Mouse (Mus musculus): ENCODE results near the gene Ube2c. TPM values are rescaled to one million over a fixed set of nuclear protein-coding genes. Genes with fewer than 3 reads are reported as not detected.

The Ube2c gene
- total RNA-seq, 1 experiment: 159 TPM

GRCm38 (mm10) chr2:164800252-164801004 is 30.7 kb downstream of the Ube2c start:
- no peak overlapping the region for H3K9ac ChIP-seq (ENCODE audit: insufficient read depth, low read depth, low read length, poor library complexity, severe bottlenecking)
- in situ Hi-C loops (cut with MboI; ENCODE audit: low sequenced_read_pairs in 2 of 2, unreplicated experiment in 2 of 2): no loop called here
- H3K36me3 ChIP-seq (ENCODE audit: control insufficient read depth, insufficient read depth, low read length, poor library complexity, severe bottlenecking): peaks cover 26% of the 10 kb centered on the region
- H3K4me3 ChIP-seq (ENCODE audit: insufficient read depth in 1 of 2, low read depth in 1 of 2, low read length in 2 of 2, poor library complexity in 1 of 2, severe bottlenecking in 1 of 2): no peak overlapping the region
- peaks cover 0 to 7% of the 10 kb centered on the region in 2 experiments; a peak in 1 of 4 replicates for H3K4me1 ChIP-seq (ENCODE audit: control insufficient read depth in 2 of 2, insufficient read depth in 2 of 2, low read length in 2 of 2, poor library complexity in 1 of 2)
- no peaks in the 10 kb centered on the region for H3K9me3 ChIP-seq (ENCODE audit: control insufficient read depth, insufficient read depth, low read depth, low read length)
- no peak overlapping the region for H3K27ac ChIP-seq (ENCODE audit: insufficient read depth, low read depth, low read length, poor library complexity, severe bottlenecking)
- TF ChIP-seq ZC3H11A (IDR thresholded peaks at IDR 0.05; ENCODE audit: borderline replicate concordance, low read depth, low read length): no peak
- no peak for TF ChIP-seq CHD2 (IDR thresholded peaks at IDR 0.05; ENCODE audit: low read depth, low read length)
- TF ChIP-seq ZNF384 (IDR thresholded peaks at IDR 0.05; ENCODE audit: low read depth, low read length): no peak
- TF ChIP-seq HCFC1 (IDR thresholded peaks at IDR 0.05; ENCODE audit: borderline replicate concordance, insufficient read depth, low read length): no peak
- TF ChIP-seq MAFK (IDR thresholded peaks at IDR 0.05; ENCODE audit: insufficient read depth, low read depth, low read length): no peak
- DNase-seq (ENCODE audit: low read depth, low spot score): no peak

- no peak overlapping the region for H3K27ac ChIP-seq (ENCODE audit: insufficient read depth, low read depth, low read length, poor library complexity, severe bottlenecking)
- no peaks in the 10 kb centered on the region for H3K9me3 ChIP-seq (ENCODE audit: control insufficient read depth, insufficient read depth, low read depth, low read length)
- peaks cover 0 to 10% of the 10 kb centered on the region in 2 experiments; a peak in 2 of 4 replicates for H3K4me1 ChIP-seq (ENCODE audit: control insufficient read depth in 2 of 2, insufficient read depth in 2 of 2, low read length in 2 of 2, poor library complexity in 1 of 2)
- peak overlapping the region; percentile 57; the same call in 1 of the 2 replicates for H3K9ac ChIP-seq (ENCODE audit: insufficient read depth, low read depth, low read length, poor library complexity, severe bottlenecking)
- no peak for TF ChIP-seq ZNF384 (IDR thresholded peaks at IDR 0.05; ENCODE audit: low read depth, low read length)
- no peak for TF ChIP-seq MAFK (IDR thresholded peaks at IDR 0.05; ENCODE audit: insufficient read depth, low read depth, low read length)
- no peak for TF ChIP-seq CHD2 (IDR thresholded peaks at IDR 0.05; ENCODE audit: low read depth, low read length)
- TF ChIP-seq ZC3H11A (IDR thresholded peaks at IDR 0.05; ENCODE audit: borderline replicate concordance, low read depth, low read length): no peak
- TF ChIP-seq HCFC1 (IDR thresholded peaks at IDR 0.05; ENCODE audit: borderline replicate concordance, insufficient read depth, low read length): no peak
- in situ Hi-C loops (cut with MboI; ENCODE audit: low sequenced_read_pairs in 2 of 2, unreplicated experiment in 2 of 2): no loop called here
- no peak for DNase-seq (ENCODE audit: low read depth, low spot score)
- H3K36me3 ChIP-seq (ENCODE audit: control insufficient read depth, insufficient read depth, low read length, poor library complexity, severe bottlenecking): peaks cover 7% of the 10 kb centered on the region; the same call in 1 of the 2 replicates
- H3K4me3 ChIP-seq (ENCODE audit: insufficient read depth in 1 of 2, low read depth in 1 of 2, low read length in 2 of 2, poor library complexity in 1 of 2, severe bottlenecking in 1 of 2): peak overlapping the region; percentile 91 to 97; a peak in 3 of 4 replicates
These were observed 33.7 kb downstream of the Ube2c start for GRCm38 (mm10) chr2:164803201-164803920.

GRCm38 (mm10) chr2:164803921-164804313 is 34.2 kb downstream of the Ube2c start:
- Histone ChIP-seq H3K4me1 (ENCODE audit: control insufficient read depth in 2 of 2, insufficient read depth in 2 of 2, low read length in 2 of 2, poor library complexity in 1 of 2) (peaks cover 0 to 10% of the 10 kb centered on the region in 2 experiments; a peak in 2 of 4 replicates), H3K9ac (ENCODE audit: insufficient read depth, low read depth, low read length, poor library complexity, severe bottlenecking) (peak overlapping the region; percentile 92; the same call in 1 of the 2 replicates), H3K36me3 (ENCODE audit: control insufficient read depth, insufficient read depth, low read length, poor library complexity, severe bottlenecking) (peaks cover 11% of the 10 kb centered on the region; the same call in 1 of the 2 replicates), H3K4me3 (ENCODE audit: insufficient read depth in 1 of 2, low read depth in 1 of 2, low read length in 2 of 2, poor library complexity in 1 of 2, severe bottlenecking in 1 of 2) (peak overlapping the region; percentile 91 to 97), H3K27ac (ENCODE audit: insufficient read depth, low read depth, low read length, poor library complexity, severe bottlenecking) (no peak overlapping the region), H3K9me3 (ENCODE audit: control insufficient read depth, insufficient read depth, low read depth, low read length) (no peaks in the 10 kb centered on the region)
- DNase-seq (ENCODE audit: low read depth, low spot score): no peak
- in situ Hi-C loops (cut with MboI; ENCODE audit: low sequenced_read_pairs in 2 of 2, unreplicated experiment in 2 of 2): no loop called here
- TF ChIP-seq MAFK (IDR thresholded peaks at IDR 0.05; ENCODE audit: insufficient read depth, low read depth, low read length) (no peak), CHD2 (IDR thresholded peaks at IDR 0.05; ENCODE audit: low read depth, low read length) (no peak), ZC3H11A (IDR thresholded peaks at IDR 0.05; ENCODE audit: borderline replicate concordance, low read depth, low read length) (no peak), HCFC1 (IDR thresholded peaks at IDR 0.05; ENCODE audit: borderline replicate concordance, insufficient read depth, low read length) (no peak), ZNF384 (IDR thresholded peaks at IDR 0.05; ENCODE audit: low read depth, low read length) (no peak)

GRCm38 (mm10) chr2:164804533-164805331 is 35.0 kb downstream of the Ube2c start, which contains the start of the genes Acot8 and Zswim3:
Gene Acot8, minus strand, starts transcription at chr2:164804882.
Gene Zswim3, plus strand, starts transcription at chr2:164805098.
- H3K9me3 ChIP-seq (ENCODE audit: control insufficient read depth, insufficient read depth, low read depth, low read length): no peaks in the 10 kb centered on the region
- peak within 1 kb of the TSS; percentile 92 for H3K9ac ChIP-seq (ENCODE audit: insufficient read depth, low read depth, low read length, poor library complexity, severe bottlenecking)
- peak within 1 kb of the TSS; percentile 69 for H3K27ac ChIP-seq (ENCODE audit: insufficient read depth, low read depth, low read length, poor library complexity, severe bottlenecking)
- in situ Hi-C loops (cut with MboI; ENCODE audit: low sequenced_read_pairs in 2 of 2, unreplicated experiment in 2 of 2): no loop called here
- TF ChIP-seq ZNF384 (IDR thresholded peaks at IDR 0.05; ENCODE audit: low read depth, low read length) (no peak), CHD2 (IDR thresholded peaks at IDR 0.05; ENCODE audit: low read depth, low read length) (peak; percentile 97), MAFK (IDR thresholded peaks at IDR 0.05; ENCODE audit: insufficient read depth, low read depth, low read length) (no peak), HCFC1 (IDR thresholded peaks at IDR 0.05; ENCODE audit: borderline replicate concordance, insufficient read depth, low read length) (peak; percentile 18; the same call in 1 of the 2 replicates)
- peaks cover 0 to 11% of the 10 kb centered on the region in 2 experiments; a peak in 2 of 4 replicates for H3K4me1 ChIP-seq (ENCODE audit: control insufficient read depth in 2 of 2, insufficient read depth in 2 of 2, low read length in 2 of 2, poor library complexity in 1 of 2)
- H3K36me3 ChIP-seq (ENCODE audit: control insufficient read depth, insufficient read depth, low read length, poor library complexity, severe bottlenecking): peaks cover 10% of the 10 kb centered on the region; the same call in 1 of the 2 replicates
- peak; percentile 100 for DNase-seq (ENCODE audit: low read depth, low spot score)
- peak within 1 kb of the TSS; percentile 91 to 97 for H3K4me3 ChIP-seq (ENCODE audit: insufficient read depth in 1 of 2, low read depth in 1 of 2, low read length in 2 of 2, poor library complexity in 1 of 2, severe bottlenecking in 1 of 2)

All from ES-E14 (cell line).